Comparison of ENCODE assay signal across 11 mouse cellular contexts in genomic region chr2:128309541-128310030, GRCm38 (mm10).
DNase-seq lines count a peak whose midpoint lies in the region; ATAC-seq lines count a peak whose summit lies in the region.
"Had no signal": no experiment of that assay in that cellular context is flagged by ENCODE, and none has a peak within 500 bp of the region (broad histone marks: within the 10 kb centered on the region; RNA-seq: fewer than 3 reads in every experiment).

No protein-coding gene starts in this region.

- no peak overlapping the region for H3K4me2 ChIP-seq in heart, embryonic 11.5 days
- no peak overlapping the region for H3K4me2 ChIP-seq in liver, embryonic 16.5 days (ENCODE audit: low read depth, low read length)
- no peak overlapping the region for H3K4me2 ChIP-seq in liver, embryonic 12.5 days
- peak overlapping the region; percentile 3; the same call in 1 of the 2 replicates for H3K4me2 ChIP-seq in heart, embryonic 12.5 days
- H3K4me2 ChIP-seq in stomach, embryonic 14.5 days (replicated peaks; ENCODE audit: low read depth, low read length), result 0 out of 2 replicates have a peak overlapping the region, but pooled peaks have one; percentile 8
- H3K4me2 ChIP-seq: neural tube, embryonic 15.5 days had no signal

- no peak overlapping the region for H3K27ac ChIP-seq in heart, embryonic 11.5 days (ENCODE audit: low read depth, low read length)
- peak overlapping the region; percentile 29; the same call in 1 of the 2 replicates for H3K27ac ChIP-seq in liver, embryonic 16.5 days (ENCODE audit: low read length)
- no peak overlapping the region for H3K27ac ChIP-seq in liver, embryonic 12.5 days
- H3K27ac ChIP-seq in heart, embryonic 12.5 days (ENCODE audit: poor library complexity, severe bottlenecking), result 0 out of 2 replicates have a peak overlapping the region, but pooled peaks have one; percentile 45
- peak overlapping the region; percentile 29; the same call in 1 of the 2 replicates for H3K27ac ChIP-seq in stomach, embryonic 14.5 days (ENCODE audit: low read length)
- H3K27ac ChIP-seq: neural tube, embryonic 15.5 days had no signal

- H3K9me3 ChIP-seq in heart, embryonic 11.5 days (replicated peaks; ENCODE audit: control insufficient read depth, low read length), result no peaks in the 10 kb centered on the region
- no peaks in the 10 kb centered on the region for H3K9me3 ChIP-seq in liver, embryonic 16.5 days (replicated peaks; ENCODE audit: control insufficient read depth, low read length)
- no peaks in the 10 kb centered on the region for H3K9me3 ChIP-seq in liver, embryonic 12.5 days (replicated peaks)
- H3K9me3 ChIP-seq in heart, embryonic 12.5 days (replicated peaks), result no peaks in the 10 kb centered on the region
- no peaks in the 10 kb centered on the region for H3K9me3 ChIP-seq in stomach, embryonic 14.5 days (ENCODE audit: control insufficient read depth, low read depth, low read length)
- H3K9me3 ChIP-seq: megakaryocyte, embryonic 14.5 days; neural tube, embryonic 15.5 days had no signal

- no peak overlapping the region for H3K9ac ChIP-seq in heart, embryonic 11.5 days (ENCODE audit: low read depth, low read length)
- H3K9ac ChIP-seq in liver, embryonic 16.5 days (ENCODE audit: low read depth, low read length), result no peak overlapping the region
- H3K9ac ChIP-seq in liver, embryonic 12.5 days, result no peak overlapping the region
- H3K9ac ChIP-seq in heart, embryonic 12.5 days, result no peak overlapping the region
- no peak overlapping the region for H3K9ac ChIP-seq in stomach, embryonic 14.5 days (replicated peaks; ENCODE audit: low read depth, low read length)
- H3K9ac ChIP-seq: neural tube, embryonic 15.5 days had no signal

- no peaks in the 10 kb centered on the region for H3K27me3 ChIP-seq in heart, embryonic 11.5 days (ENCODE audit: control insufficient read depth, insufficient read depth, low read length)
- no peaks in the 10 kb centered on the region for H3K27me3 ChIP-seq in liver, embryonic 16.5 days (ENCODE audit: control insufficient read depth, insufficient read depth, low read depth, low read length)
- H3K27me3 ChIP-seq in liver, embryonic 12.5 days (replicated peaks), result no peaks in the 10 kb centered on the region
- no peaks in the 10 kb centered on the region for H3K27me3 ChIP-seq in heart, embryonic 12.5 days (replicated peaks)
- no peaks in the 10 kb centered on the region for H3K27me3 ChIP-seq in stomach, embryonic 14.5 days (ENCODE audit: control insufficient read depth, insufficient read depth, low read length)
- H3K27me3 ChIP-seq: neural tube, embryonic 15.5 days had no signal

- no peaks in the 10 kb centered on the region for H3K36me3 ChIP-seq in heart, embryonic 11.5 days (ENCODE audit: control insufficient read depth, insufficient read depth, low read length)
- H3K36me3 ChIP-seq in liver, embryonic 16.5 days (ENCODE audit: control insufficient read depth, insufficient read depth), result no peaks in the 10 kb centered on the region
- H3K36me3 ChIP-seq in liver, embryonic 12.5 days, result no peaks in the 10 kb centered on the region
- no peaks in the 10 kb centered on the region for H3K36me3 ChIP-seq in heart, embryonic 12.5 days
- no peaks in the 10 kb centered on the region for H3K36me3 ChIP-seq in stomach, embryonic 14.5 days (ENCODE audit: control insufficient read depth, insufficient read depth, low read length)
- H3K36me3 ChIP-seq: neural tube, embryonic 15.5 days had no signal

- DNase-seq in heart, adult 11 months, result peak; percentile 94
- DNase-seq in ovary, postnatal 14 days (ENCODE audit: low spot score), result no peak
- DNase-seq in right cerebral cortex, postnatal 14 days, result no peak

- H3K4me3 ChIP-seq in heart, embryonic 11.5 days (ENCODE audit: low read depth, low read length), result no peak overlapping the region
- H3K4me3 ChIP-seq in liver, embryonic 16.5 days (ENCODE audit: low read depth, low read length), result no peak overlapping the region
- no peak overlapping the region for H3K4me3 ChIP-seq in liver, embryonic 12.5 days
- no peak overlapping the region for H3K4me3 ChIP-seq in heart, embryonic 12.5 days
- no peak overlapping the region for H3K4me3 ChIP-seq in stomach, embryonic 14.5 days (ENCODE audit: low read depth, low read length)
- H3K4me3 ChIP-seq: megakaryocyte, embryonic 14.5 days; neural tube, embryonic 15.5 days had no signal

- peaks cover 24% of the 10 kb centered on the region for H3K4me1 ChIP-seq in heart, embryonic 11.5 days (ENCODE audit: control insufficient read depth, insufficient read depth, low read length)
- no peaks in the 10 kb centered on the region; the same call in 1 of the 2 replicates for H3K4me1 ChIP-seq in liver, embryonic 16.5 days (ENCODE audit: control insufficient read depth, low read depth, low read length)
- peaks cover 18% of the 10 kb centered on the region for H3K4me1 ChIP-seq in liver, embryonic 12.5 days
- H3K4me1 ChIP-seq in heart, embryonic 12.5 days (replicated peaks), result peaks cover 50% of the 10 kb centered on the region
- H3K4me1 ChIP-seq in stomach, embryonic 14.5 days (ENCODE audit: control insufficient read depth, insufficient read depth, low read length), result peaks cover 30% of the 10 kb centered on the region; the same call in 1 of the 2 replicates

- no peak for ATAC-seq in heart, embryonic 11.5 days (replicated peaks; ENCODE audit: insufficient number of reproducible peaks, low FRiP score, low TSS enrichment)
- ATAC-seq in liver, embryonic 16.5 days (ENCODE audit: low read depth), result no peak
- no peak for ATAC-seq in liver, embryonic 12.5 days
- ATAC-seq in heart, embryonic 12.5 days (ENCODE audit: insufficient number of reproducible peaks, low FRiP score), result no peak
- no peak for ATAC-seq in stomach, embryonic 14.5 days (ENCODE audit: insufficient number of reproducible peaks, insufficient read depth, low FRiP score, low read depth)
- ATAC-seq: CD4-positive, CD25-positive, alpha-beta regulatory T cell, adult 4 months had no signal

- WGBS in heart, embryonic 11.5 days (ENCODE audit: insufficient replicate concordance), result 26% methylated on average over 10 of the region's 10 CpGs
- 41% methylated on average over 10 of the region's 10 CpGs for whole genome bisulfite sequencing in liver, embryonic 16.5 days (ENCODE audit: insufficient replicate concordance)
- 49% methylated on average over 10 of the region's 10 CpGs for WGBS in liver, embryonic 12.5 days (ENCODE audit: insufficient replicate concordance)
- 32% methylated on average over 10 of the region's 10 CpGs for WGBS in heart, embryonic 12.5 days
- 25% methylated on average over 10 of the region's 10 CpGs for WGBS in stomach, embryonic 14.5 days

Comparison
In these comparisons a context has a peak if more than half of its experiments do, and no peak if none do; other contexts are left out.
1. H3K27ac ChIP-seq: peak in liver, embryonic 16.5 days (single experiment), heart, embryonic 12.5 days (single experiment) and stomach, embryonic 14.5 days (single experiment); none in heart, embryonic 11.5 days (single experiment) and liver, embryonic 12.5 days (single experiment).
2. H3K4me2 ChIP-seq: peak in heart, embryonic 12.5 days (single experiment) and stomach, embryonic 14.5 days (single experiment); none in heart, embryonic 11.5 days (single experiment), liver, embryonic 16.5 days (single experiment) and liver, embryonic 12.5 days (single experiment).